7 mouse cellular contexts compared by ENCODE assay signal in genomic region chr12:65075733-65076310, GRCm38 (mm10). TPM values are rescaled to one million over a fixed set of nuclear protein-coding genes. Genes with fewer than 3 reads are reported as not detected.
DNase-seq lines count a peak whose midpoint lies in the region; ATAC-seq lines count a peak whose summit lies in the region.

No protein-coding gene starts in this region.

- peak overlapping the region; percentile 51; the same call in 1 of the 2 replicates for H3K27ac ChIP-seq in forebrain, embryonic 11.5 days (ENCODE audit: low read depth, low read length)
- H3K27ac ChIP-seq in liver, embryonic 13.5 days, result peak overlapping the region; percentile 83

- H3K9ac ChIP-seq in forebrain, embryonic 11.5 days (ENCODE audit: low read length), result peak overlapping the region; percentile 80
- H3K9ac ChIP-seq in liver, embryonic 13.5 days, result peak overlapping the region; percentile 93

- H3K27me3 ChIP-seq in forebrain, embryonic 11.5 days (ENCODE audit: control insufficient read depth, insufficient read depth, low read length), result no peaks in the 10 kb centered on the region
- no peaks in the 10 kb centered on the region for H3K27me3 ChIP-seq in liver, embryonic 13.5 days

- peak; percentile 10 for ATAC-seq in activated CD4-positive, CD25-positive, alpha-beta regulatory T cell, adult 4 months
- ATAC-seq in forebrain, embryonic 11.5 days (replicated peaks; ENCODE audit: low FRiP score), result no peak
- peak; percentile 3; the same call in 1 of the 2 replicates for ATAC-seq in liver, embryonic 13.5 days (ENCODE audit: low read depth)

- WGBS in forebrain, embryonic 11.5 days, result under 1% methylated on average over 36 of the region's 41 CpGs
- under 1% methylated on average over 41 of the region's 41 CpGs for WGBS in liver, embryonic 13.5 days (ENCODE audit: insufficient replicate concordance)

- H3K4me3 ChIP-seq in forebrain, embryonic 11.5 days (ENCODE audit: low read depth, low read length), result peak overlapping the region; percentile 87
- H3K4me3 ChIP-seq in liver, embryonic 13.5 days (replicated peaks), result peak overlapping the region; percentile 96

- intact Hi-C loops in left cerebral cortex, postnatal 14 days (cut with DNase I), result no loop called here

- H3K4me1 ChIP-seq in forebrain, embryonic 11.5 days (replicated peaks; ENCODE audit: control insufficient read depth, insufficient read depth, low read length), result 0 out of 2 replicates have a peak, but pooled peaks cover 6% of the 10 kb centered on the region
- peaks cover 56% of the 10 kb centered on the region for H3K4me1 ChIP-seq in liver, embryonic 13.5 days (replicated peaks)

- H3K36me3 ChIP-seq in forebrain, embryonic 11.5 days (ENCODE audit: control insufficient read depth, insufficient read depth, low read length), result no peaks in the 10 kb centered on the region
- peaks cover 16% of the 10 kb centered on the region for H3K36me3 ChIP-seq in liver, embryonic 13.5 days

- peak overlapping the region; percentile 67 for H3K4me2 ChIP-seq in forebrain, embryonic 11.5 days (ENCODE audit: low read depth, low read length, severe bottlenecking)
- peak overlapping the region; percentile 92 for H3K4me2 ChIP-seq in liver, embryonic 13.5 days

- DNase-seq in left cerebral cortex, postnatal 14 days (ENCODE audit: low spot score in 2 of 2), result peak; percentile 33 to 59
- DNase-seq in left cerebral cortex, adult 18-20 months (ENCODE audit: low spot score in 2 of 2), result no peak
- no peak for DNase-seq in forebrain, embryonic 11.5 days (ENCODE audit: low spot score)
- no peak for DNase-seq in liver, embryonic 13.5 days
- DNase-seq in testis, postnatal 10 days (ENCODE audit: low spot score), result peak; percentile 65
- DNase-seq in cerebellum, adult 18-20 months, result no peak

- no peaks in the 10 kb centered on the region for H3K9me3 ChIP-seq in forebrain, embryonic 11.5 days (ENCODE audit: control insufficient read depth, low read length)
- no peaks in the 10 kb centered on the region for H3K9me3 ChIP-seq in liver, embryonic 13.5 days (replicated peaks)

RNA-seq across cellular contexts. Expression of gene Fancm, which starts 0.4 kb away (rescaled TPM):
- 10 to 100 TPM in 1 of 2 experiments, 1 to 10 TPM in 1; 8.6 to 10.3 TPM for total RNA-seq in left cerebral cortex, postnatal 14 days (2021)
- 10 to 100 TPM; 12.7 to 14.2 TPM for total RNA-seq in left cerebral cortex, adult 18-20 months (2021)
- 1 to 10 TPM; 3.5 to 7.4 TPM for polyA plus RNA-seq in activated CD4-positive, CD25-positive, alpha-beta regulatory T cell, adult 4 months (2017; shearing (Covaris generic))
- 12.1 and 13.2 TPM in 2 replicates for polyA plus RNA-seq in forebrain, embryonic 11.5 days (2014; fragmentation: Nextera tagmentation; extraction: Ambion mirVana)
- polyA plus RNA-seq in liver, embryonic 13.5 days (2015; fragmentation: Nextera tagmentation; extraction: Ambion mirVana), result 6.3 and 6.8 TPM in 2 replicates

RNA-seq across cellular contexts. Expression of gene Fkbp3, which starts 2.0 kb away (rescaled TPM):
- total RNA-seq in left cerebral cortex, postnatal 14 days (2021), result 100 to 1,000 TPM; 181 to 184 TPM
- total RNA-seq in left cerebral cortex, adult 18-20 months (2021), result 100 to 1,000 TPM; 173 to 174 TPM
- polyA plus RNA-seq in activated CD4-positive, CD25-positive, alpha-beta regulatory T cell, adult 4 months (2017; shearing (Covaris generic)), result 100 to 1,000 TPM; 259 to 332 TPM
- 656 and 721 TPM in 2 replicates for polyA plus RNA-seq in forebrain, embryonic 11.5 days (2014; fragmentation: Nextera tagmentation; extraction: Ambion mirVana)
- polyA plus RNA-seq in liver, embryonic 13.5 days (2015; fragmentation: Nextera tagmentation; extraction: Ambion mirVana), result 211 and 250 TPM in 2 replicates

RNA-seq across cellular contexts. Expression of gene Prpf39, which starts 39.7 kb away (rescaled TPM):
- 10 to 100 TPM; 35.2 to 37.9 TPM for total RNA-seq in left cerebral cortex, postnatal 14 days (2021)
- total RNA-seq in left cerebral cortex, adult 18-20 months (2021), result 10 to 100 TPM; 37.0 to 38.1 TPM
- polyA plus RNA-seq in activated CD4-positive, CD25-positive, alpha-beta regulatory T cell, adult 4 months (2017; shearing (Covaris generic)), result 10 to 100 TPM; 77.3 to 77.5 TPM
- polyA plus RNA-seq in forebrain, embryonic 11.5 days (2014; fragmentation: Nextera tagmentation; extraction: Ambion mirVana), result 68.3 and 74.5 TPM in 2 replicates
- polyA plus RNA-seq in liver, embryonic 13.5 days (2015; fragmentation: Nextera tagmentation; extraction: Ambion mirVana), result 17.6 and 21.8 TPM in 2 replicates

Comparison
In these comparisons a context has a peak if more than half of its experiments do, and no peak if none do; other contexts are left out.
1. DNase-seq: peak in left cerebral cortex, postnatal 14 days (2 of 2) and testis, postnatal 10 days (single experiment); none in left cerebral cortex, adult 18-20 months (0 of 2), forebrain, embryonic 11.5 days (single experiment), liver, embryonic 13.5 days (single experiment) and cerebellum, adult 18-20 months (0 of 2).